Mouse (Mus musculus) kidney, adult 2 months (tissue): ENCODE results near the gene Hivep2.

Experiments
- CTCF ChIP-seq: fragments of 200-500 bp; conservative IDR thresholded peaks from 2 replicates; pipeline ENCODE4 v1.5.1; 2011; ENCODE audit warnings: low read depth, mild to moderate bottlenecking, control low read depth, low read length, moderate library complexity, mixed read lengths; ENCODE audit not compliant: insufficient read depth, insufficient read length
- POLR2A ChIP-seq: fragments of 200-500 bp; IDR thresholded peaks from one replicate; pipeline ENCODE4 v1.6.1; 2011; ENCODE audit warnings: low read depth, low read length, control low read depth

DNA sequence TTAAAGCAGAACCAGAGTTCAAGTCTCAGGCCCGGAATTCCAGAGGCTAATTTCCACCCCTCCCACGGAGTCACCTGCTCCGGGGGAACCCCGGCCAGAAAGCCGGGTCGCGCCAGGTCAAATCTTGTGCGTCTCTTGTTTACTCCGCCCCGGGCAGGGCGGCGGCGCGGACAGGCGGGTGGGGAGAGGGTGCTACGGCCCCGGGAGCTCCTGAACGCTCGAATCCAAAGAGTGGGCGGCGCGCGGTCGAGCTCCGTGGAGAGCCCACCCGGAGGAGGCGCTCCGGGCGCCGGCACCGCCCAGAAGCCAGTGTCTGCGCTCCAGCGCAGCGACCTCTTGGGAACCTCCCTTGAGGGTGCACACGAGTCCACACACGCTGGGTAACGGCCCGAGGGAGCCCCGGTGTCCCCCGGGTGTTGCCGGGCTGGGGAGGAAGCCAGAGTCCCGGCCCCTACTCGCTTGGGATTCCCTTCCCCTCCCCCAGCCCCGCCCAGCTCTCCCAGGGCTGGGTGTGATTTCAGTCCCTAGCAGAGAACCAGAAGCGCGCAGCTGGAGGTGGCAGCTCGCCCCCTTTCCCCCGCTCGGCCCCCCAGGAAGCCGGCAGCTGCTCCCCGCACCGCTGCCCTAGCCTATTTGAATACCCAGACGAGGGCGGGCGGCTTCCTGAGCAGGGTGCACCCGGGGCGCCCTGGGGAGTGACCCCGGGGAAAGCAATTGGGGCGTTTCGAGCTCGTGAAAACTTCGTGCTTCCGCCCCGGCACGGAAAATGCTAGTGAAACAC lies 1.2 kb upstream of the Hivep2 start:
- TF ChIP-seq CTCF: no peak
- peak; percentile 40 for TF ChIP-seq POLR2A
